Mouse (Mus musculus): ENCODE measurements around the gene Ndc80. TPM values are rescaled to one million over a fixed set of nuclear protein-coding genes. Genes with fewer than 3 reads are reported as not detected.

Gene Ndc80
- polyA plus RNA-seq, 1 experiment from 2014 or later = 17.7 TPM

- Histone ChIP-seq H3K4me2 (ENCODE audit: low read length) (peak overlapping the region; percentile 82), H3K27ac (ENCODE audit: low read length) (peak overlapping the region; percentile 100; the same call in 1 of the 2 replicates), H3K9ac (replicated peaks; ENCODE audit: low read depth, low read length) (peak overlapping the region; percentile 88), H3K4me1 (replicated peaks; ENCODE audit: control insufficient read depth, insufficient read depth, low read length) (peaks cover 12% of the 10 kb centered on the region), H3K9me3 (ENCODE audit: control insufficient read depth, low read length) (no peaks in the 10 kb centered on the region), H3K36me3 (ENCODE audit: control insufficient read depth, insufficient read depth) (no peaks in the 10 kb centered on the region), H3K4me3 (replicated peaks; ENCODE audit: low read length) (peak overlapping the region; percentile 79), H3K27me3 (replicated peaks; ENCODE audit: control insufficient read depth, insufficient read depth, low read length) (no peaks in the 10 kb centered on the region)
- 0% methylated on average over 13 of the region's 13 CpGs for WGBS
- peak; percentile 5; the same call in 1 of the 2 replicates for ATAC-seq
These were observed 352 bp downstream of the Ndc80 start for GRCm38 (mm10) chr17:71526302-71526708.

- Histone ChIP-seq H3K9ac (replicated peaks; ENCODE audit: low read depth, low read length) (no peak overlapping the region), H3K4me1 (replicated peaks; ENCODE audit: control insufficient read depth, insufficient read depth, low read length) (no peaks in the 10 kb centered on the region), H3K4me3 (replicated peaks; ENCODE audit: low read length) (no peak overlapping the region), H3K27me3 (replicated peaks; ENCODE audit: control insufficient read depth, insufficient read depth, low read length) (no peaks in the 10 kb centered on the region), H3K4me2 (ENCODE audit: low read length) (no peak overlapping the region), H3K9me3 (ENCODE audit: control insufficient read depth, low read length) (no peaks in the 10 kb centered on the region), H3K27ac (ENCODE audit: low read length) (no peak overlapping the region), H3K36me3 (ENCODE audit: control insufficient read depth, insufficient read depth) (no peaks in the 10 kb centered on the region)
- no peak for ATAC-seq
- WGBS = 97% methylated on average over 11 of the region's 11 CpGs
These were observed 16.4 kb downstream of the Ndc80 start for GRCm38 (mm10) chr17:71510297-71510696.

- Histone ChIP-seq H3K36me3 (ENCODE audit: control insufficient read depth, insufficient read depth) (no peaks in the 10 kb centered on the region), H3K4me2 (ENCODE audit: low read length) (no peak overlapping the region), H3K9me3 (ENCODE audit: control insufficient read depth, low read length) (no peaks in the 10 kb centered on the region), H3K9ac (replicated peaks; ENCODE audit: low read depth, low read length) (no peak overlapping the region), H3K4me1 (replicated peaks; ENCODE audit: control insufficient read depth, insufficient read depth, low read length) (no peaks in the 10 kb centered on the region), H3K4me3 (replicated peaks; ENCODE audit: low read length) (no peak overlapping the region), H3K27ac (ENCODE audit: low read length) (no peak overlapping the region), H3K27me3 (replicated peaks; ENCODE audit: control insufficient read depth, insufficient read depth, low read length) (no peaks in the 10 kb centered on the region)
- no peak for ATAC-seq
- WGBS = 89% methylated on average over 8 of the region's 8 CpGs
These were observed 19.8 kb downstream of the Ndc80 start for GRCm38 (mm10) chr17:71506832-71507231.

GRCm38 (mm10) chr17:71495784-71496183 is 30.9 kb downstream of the Ndc80 start:
- Histone ChIP-seq H3K27ac (ENCODE audit: low read length) (no peak overlapping the region), H3K4me1 (replicated peaks; ENCODE audit: control insufficient read depth, insufficient read depth, low read length) (no peaks in the 10 kb centered on the region), H3K36me3 (ENCODE audit: control insufficient read depth, insufficient read depth) (no peaks in the 10 kb centered on the region; the same call in 1 of the 2 replicates), H3K4me3 (replicated peaks; ENCODE audit: low read length) (no peak overlapping the region), H3K4me2 (ENCODE audit: low read length) (no peak overlapping the region), H3K27me3 (replicated peaks; ENCODE audit: control insufficient read depth, insufficient read depth, low read length) (no peaks in the 10 kb centered on the region), H3K9ac (replicated peaks; ENCODE audit: low read depth, low read length) (no peak overlapping the region), H3K9me3 (ENCODE audit: control insufficient read depth, low read length) (no peaks in the 10 kb centered on the region)
- WGBS = 88% methylated on average over 4 of the region's 4 CpGs
- ATAC-seq = no peak

DNA sequence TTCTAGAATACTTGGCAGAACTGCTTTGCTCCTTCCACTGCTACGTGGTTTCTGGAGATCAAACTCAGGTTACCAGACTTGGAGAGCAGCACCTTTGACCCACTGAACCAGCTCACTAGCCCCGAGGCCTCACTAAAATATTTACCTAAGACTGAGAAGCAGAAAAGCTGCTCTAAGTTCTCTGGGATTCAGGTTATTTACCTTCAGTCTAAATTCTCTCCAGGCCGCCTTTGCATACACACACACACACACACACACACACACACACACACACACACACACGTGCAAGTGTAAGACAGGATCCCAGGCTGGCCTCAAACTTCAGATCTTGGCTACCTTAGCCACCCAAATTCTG is 35.3 kb downstream of the Ndc80 start:
- no peak overlapping the region for H3K4me3 ChIP-seq (replicated peaks; ENCODE audit: low read length)
- no peaks in the 10 kb centered on the region for H3K36me3 ChIP-seq (ENCODE audit: control insufficient read depth, insufficient read depth)
- no peak overlapping the region for H3K4me2 ChIP-seq (ENCODE audit: low read length)
- no peak overlapping the region for H3K27ac ChIP-seq (ENCODE audit: low read length)
- no peaks in the 10 kb centered on the region for H3K4me1 ChIP-seq (replicated peaks; ENCODE audit: control insufficient read depth, insufficient read depth, low read length)
- no peaks in the 10 kb centered on the region for H3K27me3 ChIP-seq (replicated peaks; ENCODE audit: control insufficient read depth, insufficient read depth, low read length)
- ATAC-seq = no peak
- WGBS = 70% methylated on average over 4 of the region's 4 CpGs
- no peak overlapping the region for H3K9ac ChIP-seq (replicated peaks; ENCODE audit: low read depth, low read length)
- H3K9me3 ChIP-seq (ENCODE audit: control insufficient read depth, low read length) = no peaks in the 10 kb centered on the region

- 87% methylated on average over 9 of the region's 9 CpGs for WGBS
- Histone ChIP-seq H3K4me1 (replicated peaks; ENCODE audit: control insufficient read depth, insufficient read depth, low read length) (no peaks in the 10 kb centered on the region), H3K4me2 (ENCODE audit: low read length) (no peak overlapping the region), H3K36me3 (ENCODE audit: control insufficient read depth, insufficient read depth) (no peaks in the 10 kb centered on the region), H3K9me3 (ENCODE audit: control insufficient read depth, low read length) (no peaks in the 10 kb centered on the region), H3K4me3 (replicated peaks; ENCODE audit: low read length) (no peak overlapping the region), H3K27ac (ENCODE audit: low read length) (no peak overlapping the region), H3K27me3 (replicated peaks; ENCODE audit: control insufficient read depth, insufficient read depth, low read length) (no peaks in the 10 kb centered on the region), H3K9ac (replicated peaks; ENCODE audit: low read depth, low read length) (no peak overlapping the region)
- ATAC-seq = no peak
These were observed 35.9 kb downstream of the Ndc80 start for GRCm38 (mm10) chr17:71490666-71491331.

GRCm38 (mm10) chr17:71489703-71490461 is 36.8 kb downstream of the Ndc80 start:
- no peaks in the 10 kb centered on the region for H3K9me3 ChIP-seq (ENCODE audit: control insufficient read depth, low read length)
- H3K27ac ChIP-seq (ENCODE audit: low read length) = no peak overlapping the region
- H3K9ac ChIP-seq (replicated peaks; ENCODE audit: low read depth, low read length) = no peak overlapping the region
- WGBS = 76% methylated on average over 9 of the region's 9 CpGs
- H3K27me3 ChIP-seq (replicated peaks; ENCODE audit: control insufficient read depth, insufficient read depth, low read length) = no peaks in the 10 kb centered on the region
- ATAC-seq = no peak
- H3K4me3 ChIP-seq (replicated peaks; ENCODE audit: low read length) = no peak overlapping the region
- H3K4me2 ChIP-seq (ENCODE audit: low read length) = no peak overlapping the region
- H3K36me3 ChIP-seq (ENCODE audit: control insufficient read depth, insufficient read depth) = no peaks in the 10 kb centered on the region
- no peaks in the 10 kb centered on the region for H3K4me1 ChIP-seq (replicated peaks; ENCODE audit: control insufficient read depth, insufficient read depth, low read length)

GRCm38 (mm10) chr17:71486231-71486851 is 40.3 kb downstream of the Ndc80 start:
- Histone ChIP-seq H3K36me3 (ENCODE audit: control insufficient read depth, insufficient read depth) (no peaks in the 10 kb centered on the region), H3K27me3 (replicated peaks; ENCODE audit: control insufficient read depth, insufficient read depth, low read length) (no peaks in the 10 kb centered on the region), H3K27ac (ENCODE audit: low read length) (no peak overlapping the region), H3K4me1 (replicated peaks; ENCODE audit: control insufficient read depth, insufficient read depth, low read length) (no peaks in the 10 kb centered on the region), H3K4me3 (replicated peaks; ENCODE audit: low read length) (no peak overlapping the region), H3K9ac (replicated peaks; ENCODE audit: low read depth, low read length) (no peak overlapping the region), H3K9me3 (ENCODE audit: control insufficient read depth, low read length) (no peaks in the 10 kb centered on the region), H3K4me2 (ENCODE audit: low read length) (no peak overlapping the region)
- 52% methylated on average over 8 of the region's 8 CpGs for WGBS
- no peak for ATAC-seq

GRCm38 (mm10) chr17:71485791-71486230 is 40.8 kb downstream of the Ndc80 start:
- no peak overlapping the region for H3K4me2 ChIP-seq (ENCODE audit: low read length)
- no peaks in the 10 kb centered on the region for H3K27me3 ChIP-seq (replicated peaks; ENCODE audit: control insufficient read depth, insufficient read depth, low read length)
- WGBS = 56% methylated on average over 12 of the region's 12 CpGs
- H3K4me1 ChIP-seq (replicated peaks; ENCODE audit: control insufficient read depth, insufficient read depth, low read length) = no peaks in the 10 kb centered on the region
- no peak for ATAC-seq
- H3K4me3 ChIP-seq (replicated peaks; ENCODE audit: low read length) = no peak overlapping the region
- no peak overlapping the region for H3K27ac ChIP-seq (ENCODE audit: low read length)
- no peaks in the 10 kb centered on the region for H3K9me3 ChIP-seq (ENCODE audit: control insufficient read depth, low read length)
- no peaks in the 10 kb centered on the region for H3K36me3 ChIP-seq (ENCODE audit: control insufficient read depth, insufficient read depth)
- H3K9ac ChIP-seq (replicated peaks; ENCODE audit: low read depth, low read length) = no peak overlapping the region

Data from forebrain, embryonic 16.5 days (tissue).